Mouse (Mus musculus) erythroblast, embryonic 14.5 days (primary cell): ENCODE measurements around the gene Sgms2.

Experiments
- GATA1 ChIP-seq: IDR thresholded peaks from 2 replicates; pipeline ENCODE4 v1.6.1; 2012; ENCODE audit warnings: low read length, inconsistent platforms, mixed read lengths
- TAL1 ChIP-seq: IDR thresholded peaks from 3 replicates; pipeline ENCODE4 v1.6.1; 2012; ENCODE audit warnings: low read length, inconsistent platforms, mixed read lengths

DNA sequence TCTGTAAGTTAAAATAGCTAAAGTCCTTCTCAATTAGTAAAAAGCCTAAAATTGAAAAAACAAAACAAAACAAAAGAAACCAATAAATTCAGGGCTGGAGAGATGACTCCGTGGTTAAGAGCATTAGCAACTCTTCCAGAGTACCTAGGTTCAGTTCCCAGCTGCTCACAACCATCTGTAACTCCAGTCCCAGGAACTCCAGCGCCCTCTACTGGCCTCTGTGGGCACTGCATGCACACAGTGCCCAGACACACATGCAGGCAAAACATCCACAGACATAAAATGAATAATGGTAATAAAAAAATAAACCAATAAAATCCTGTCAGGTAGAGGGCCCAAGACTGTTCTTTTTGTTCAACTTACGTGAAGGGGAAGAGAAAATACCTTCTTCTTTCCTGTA lies 10.6 kb downstream of the Sgms2 start:
- TF ChIP-seq GATA1 (no peak), TAL1 (no peak)
